Mouse (Mus musculus): ENCODE results near the gene Cpox.

- TF ChIP-seq USF1 (IDR thresholded peaks at IDR 0.05; ENCODE audit: low read depth, low read length), result no peak
- TF ChIP-seq EP300 (IDR thresholded peaks at IDR 0.05; ENCODE audit: low read length), result no peak
- peak in 1 of 2 experiments; percentile 86; a peak in 2 of 4 replicates for TF ChIP-seq CTCF (conservative IDR thresholded peaks at IDR 0.05 in 1 of 2, IDR thresholded peaks at IDR 0.05 in 1 of 2; ENCODE audit: low read depth in 2 of 2, low read length in 2 of 2)
- no peak for TF ChIP-seq GABPA (IDR thresholded peaks at IDR 0.05; ENCODE audit: insufficient replicate concordance, low read depth, low read length)
- TF ChIP-seq CHD2 (IDR thresholded peaks at IDR 0.05; ENCODE audit: low read length), result no peak
- no peak for TF ChIP-seq RCOR1 (conservative IDR thresholded peaks at IDR 0.05; ENCODE audit: low read depth, low read length)
- TF ChIP-seq ELF1 (IDR thresholded peaks at IDR 0.05; ENCODE audit: low read depth, low read length), result no peak
- no peak for TF ChIP-seq BHLHE40 (IDR thresholded peaks at IDR 0.05; ENCODE audit: low read depth, low read length)
- no peak for TF ChIP-seq POLR2A (IDR thresholded peaks at IDR 0.05; ENCODE audit: low read depth, low read length)
- TF ChIP-seq MEF2A (IDR thresholded peaks at IDR 0.05; ENCODE audit: borderline replicate concordance, low read depth, low read length), result 0 out of 2 replicates have a peak, but pooled peaks have one; percentile 17
- TF ChIP-seq SMC3 (IDR thresholded peaks at IDR 0.05; ENCODE audit: low read depth, low read length), result peak; percentile 78
- TF ChIP-seq ZKSCAN1 (IDR thresholded peaks at IDR 0.05; ENCODE audit: borderline replicate concordance, low read depth, low read length), result no peak
- no peak for TF ChIP-seq MAFK (IDR thresholded peaks at IDR 0.05; ENCODE audit: insufficient replicate concordance, low read length)
- no peak for TF ChIP-seq POLR2AphosphoS2 (IDR thresholded peaks at IDR 0.05; ENCODE audit: low read depth, low read length)
Measured at GRCm38 (mm10) chr16:58684537-58684936, 14.4 kb downstream of the Cpox start.

Measured in CH12.LX (cell line).